Mouse (Mus musculus) E14TG2a.4 (cell line): ENCODE data around the gene Vmn1r220.

ENCODE experiments used
- CTCF ChIP-seq: conservative IDR thresholded peaks from 2 replicates; pipeline ENCODE4 v1.5.1; 2014; ENCODE audit warnings: low read length
- NANOG ChIP-seq: IDR thresholded peaks from 2 replicates; pipeline ENCODE4 v1.6.1; 2014; ENCODE audit warnings: borderline replicate concordance, low read length, mixed read lengths
- POU5F1 ChIP-seq: IDR thresholded peaks from 2 replicates; pipeline ENCODE4 v1.6.1; 2014; ENCODE audit warnings: low read length, borderline replicate concordance

DNA sequence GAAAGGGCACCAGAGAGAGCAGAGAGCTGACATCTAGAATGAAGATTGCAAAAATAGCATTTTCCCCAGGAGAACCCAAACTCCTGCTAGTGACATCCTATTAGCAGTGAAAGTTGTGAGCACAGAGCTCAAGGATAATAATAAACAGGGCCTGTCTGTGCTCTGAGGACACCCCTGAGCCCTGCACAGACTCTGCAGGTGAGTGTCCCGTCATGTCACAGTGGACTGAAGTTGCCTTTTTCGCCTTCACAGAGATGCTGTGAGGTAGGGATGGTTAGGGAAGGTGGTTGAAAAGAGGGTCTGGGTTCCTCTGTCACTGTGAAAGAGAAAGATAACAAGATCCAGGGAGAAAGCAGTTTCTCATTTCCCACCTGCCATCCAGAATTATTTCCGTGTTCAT lies 54.7 kb downstream of the Vmn1r220 start, which contains the start of gene Vmn1r218:
- no peak for TF ChIP-seq CTCF
- no peak for TF ChIP-seq NANOG
- TF ChIP-seq POU5F1, result no peak
